Mouse (Mus musculus): ENCODE measurements around the gene Dchs1.
"Not testable (repeated sequence)": the region's sequence is repeated elsewhere in the genome, so short reads cannot be mapped to it uniquely, and the experiment has no call there.

Dchs1 gene

GRCm38 (mm10) chr7:105740851-105741250 is 46.6 kb downstream of the Dchs1 start:
- DNase-seq: no peak

- no peak for DNase-seq
These were observed 47.2 kb downstream of the Dchs1 start for GRCm38 (mm10) chr7:105740089-105740795.

- no peak for DNase-seq
These were observed 48.5 kb downstream of the Dchs1 start for GRCm38 (mm10) chr7:105738948-105739347.

GRCm38 (mm10) chr7:105738286-105738685 is 49.2 kb downstream of the Dchs1 start:
- DNase-seq: no peak

- DNase-seq: no peak
These were observed 49.8 kb downstream of the Dchs1 start for GRCm38 (mm10) chr7:105737648-105738047.

- DNase-seq: peak; percentile 63
These were observed 50.4 kb downstream of the Dchs1 start, which contains the start of gene Rrp8 for GRCm38 (mm10) chr7:105736911-105737521. Gene Rrp8 (minus strand): TSS chr7:105737385.

GRCm38 (mm10) chr7:105736264-105736901 is 51.1 kb downstream of the Dchs1 start, which contains the start of gene Ilk:
Gene Ilk (plus strand): TSS chr7:105736592.
- peak; percentile 85 for DNase-seq

GRCm38 (mm10) chr7:105735464-105735863 is 52.0 kb downstream of the Dchs1 start:
- DNase-seq: not testable (repeated sequence)

GRCm38 (mm10) chr7:105734826-105735225 is 52.6 kb downstream of the Dchs1 start:
- DNase-seq: no peak

GRCm38 (mm10) chr7:105733836-105734235 is 53.6 kb downstream of the Dchs1 start:
- DNase-seq: no peak

GRCm38 (mm10) chr7:105728701-105729428 is 58.6 kb downstream of the Dchs1 start:
- DNase-seq: no peak

GRCm38 (mm10) chr7:105726980-105727325 is 60.5 kb downstream of the Dchs1 start:
- no peak for DNase-seq

- DNase-seq: peak; percentile 40
These were observed 61.1 kb downstream of the Dchs1 start for GRCm38 (mm10) chr7:105726144-105726979.

GRCm38 (mm10) chr7:105721916-105722315 is 65.5 kb downstream of the Dchs1 start:
- DNase-seq: no peak

GRCm38 (mm10) chr7:105715366-105715765 is 72.1 kb downstream of the Dchs1 start:
- peak; percentile 56 for DNase-seq

GRCm38 (mm10) chr7:105708733-105709132 is 78.7 kb downstream of the Dchs1 start:
- no peak for DNase-seq

- no peak for DNase-seq
These were observed 83.6 kb downstream of the Dchs1 start for GRCm38 (mm10) chr7:105703816-105704215.

GRCm38 (mm10) chr7:105703184-105703583 is 84.3 kb downstream of the Dchs1 start:
- no peak for DNase-seq
